ENCODE assay signal across 39 mouse cellular contexts in the genomic region with DNA sequence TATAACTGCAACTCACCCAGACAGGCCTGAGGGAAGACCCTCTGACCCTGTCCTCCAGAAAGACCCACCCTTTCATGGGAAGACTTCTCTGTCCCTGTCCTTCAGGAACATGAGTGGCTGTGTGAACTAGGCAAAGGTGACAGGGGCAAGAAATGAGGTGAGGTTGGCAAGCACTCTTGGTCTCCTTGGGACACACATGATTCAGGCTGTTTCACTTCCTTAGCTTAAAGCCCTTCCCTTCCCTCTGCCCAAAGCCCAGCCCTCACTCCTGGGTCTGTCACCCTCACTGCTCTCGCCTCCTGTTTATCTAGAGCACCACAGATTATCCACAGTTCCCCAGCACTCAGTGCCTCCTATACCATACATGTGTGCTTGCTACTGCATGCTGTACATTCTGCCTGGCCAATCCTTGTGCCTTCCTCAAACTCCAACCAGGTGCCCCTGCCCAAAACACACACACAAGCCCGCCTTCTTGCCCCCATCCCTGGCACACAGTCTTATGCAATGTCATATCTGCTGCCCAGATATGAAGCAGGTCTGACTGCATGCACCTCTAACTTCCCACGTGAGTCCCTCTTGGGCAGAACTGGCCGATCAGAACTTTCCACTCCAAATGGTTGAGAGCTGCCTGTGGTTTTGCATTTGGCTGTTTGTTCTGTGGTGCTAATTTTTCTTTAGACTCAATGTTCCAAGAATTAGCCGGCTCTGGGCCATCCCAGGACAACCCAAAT. TPM values are rescaled to one million over a fixed set of nuclear protein-coding genes. Genes with fewer than 3 reads are reported as not detected.
DNase-seq lines count a peak whose midpoint lies in the region; ATAC-seq and TF ChIP-seq lines count a peak whose summit lies in the region.
"Had no signal": no experiment of that assay in that cellular context is flagged by ENCODE, and none has a peak within 500 bp of the region (broad histone marks: within the 10 kb centered on the region; RNA-seq: fewer than 3 reads in every experiment).

No protein-coding gene starts in this region.

- intact Hi-C loops in heart, postnatal 36 days (cut with DNase I) = no loop called here
- intact Hi-C loops in left cerebral cortex, postnatal 25 days (cut with DNase I) = no loop called here

- TF ChIP-seq CTCF in lung, adult 2 months (IDR thresholded peaks at IDR 0.05; ENCODE audit: insufficient read depth, low read length) = no peak

- DNase-seq in heart, adult 11 months = peak; percentile 87
- DNase-seq in heart, postnatal 36 days = no peak
- peak; percentile 17 for DNase-seq in lung, adult 2 months
- no peak for DNase-seq in lung, postnatal 4 days
- DNase-seq in left cerebral cortex, postnatal 25 days (ENCODE audit: low spot score in 2 of 2) = no peak
- no peak for DNase-seq in thymus, adult 18-20 months
- DNase-seq: adrenal gland, postnatal 25 days; cerebellum, adult 11-12 months; cerebellum, postnatal 10 days; kidney, adult 2 months; kidney, postnatal 36 days; lung, embryonic 14.5 days; midbrain, embryonic 14.5 days; right cerebral cortex, postnatal 25 days; thymus, postnatal 25 days had no signal

- WGBS in lung, adult 2 months = 58% methylated on average over 5 of the region's 5 CpGs

- no peak for TF ChIP-seq POLR2A in lung, adult 2 months (IDR thresholded peaks at IDR 0.05; ENCODE audit: borderline replicate concordance, extremely low read depth, low read depth, low read length)

- peak; percentile 91 for ATAC-seq in granulocyte monocyte progenitor cell, adult 5-6 weeks (replicated peaks; ENCODE audit: poor library complexity, severe bottlenecking)
- ATAC-seq: forebrain, embryonic 16.5 days; hindbrain, postnatal 0 days; intestine, embryonic 15.5 days had no signal

- peaks cover 2% of the 10 kb centered on the region for H3K4me1 ChIP-seq in lung, adult 2 months (ENCODE audit: control insufficient read depth, insufficient read depth, low read length)
- H3K4me1 ChIP-seq: heart, embryonic 15.5 days; hindbrain, embryonic 12.5 days; intestine, embryonic 15.5 days; neural tube, embryonic 15.5 days had no signal

- no peak overlapping the region for H3K4me3 ChIP-seq in lung, adult 2 months (replicated peaks; ENCODE audit: extremely low read depth, low read depth, low read length)
- H3K4me3 ChIP-seq: erythroblast, embryonic 14.5 days; heart, embryonic 10.5 days; heart, embryonic 15.5 days; hindbrain, embryonic 12.5 days; intestine, embryonic 15.5 days; megakaryocyte, embryonic 14.5 days; neural tube, embryonic 15.5 days had no signal

RNA-seq across cellular contexts. Expression of a gene that starts 18.4 kb away (rescaled TPM):
- total RNA-seq in heart, postnatal 36 days (2021) = 1 to 10 TPM; 3.1 to 5.9 TPM
- polyA plus RNA-seq in lung, adult 2 months (2012; rRNA removed) = 0.17 and 0.50 TPM in 2 replicates
- not detected in 2 replicates for total RNA-seq in granulocyte monocyte progenitor cell, adult 5-6 weeks (2014; fragmentation: Nextera tagmentation)
- total RNA-seq in granulocyte monocyte progenitor cell, adult 5-6 weeks (2017) = not detected in 2 replicates
- total RNA-seq in left cerebral cortex, postnatal 25 days (2021) = 100 to 1,000 TPM; 196 to 210 TPM
- polyA plus RNA-seq: liver, adult 2 months had no signal

RNA-seq across cellular contexts. Expression of a gene that starts 48.5 kb away (rescaled TPM):
- total RNA-seq in heart, postnatal 36 days (2021) = not detected
- polyA plus RNA-seq in lung, adult 2 months (2012; rRNA removed) = not detected in 2 replicates
- total RNA-seq in granulocyte monocyte progenitor cell, adult 5-6 weeks (2014; fragmentation: Nextera tagmentation) = not detected in 2 replicates
- not detected in 2 replicates for total RNA-seq in granulocyte monocyte progenitor cell, adult 5-6 weeks (2017)
- not detected for total RNA-seq in left cerebral cortex, postnatal 25 days (2021)
- total RNA-seq: adrenal gland, adult 18-20 months; adrenal gland, postnatal 25 days; gastrocnemius, adult 8-10 months; heart, postnatal 25 days; hindbrain, postnatal 0 days; layer of hippocampus, adult 8-10 months; layer of hippocampus, postnatal 25 days; left cerebral cortex, postnatal 10 days; liver, adult 2 months had no signal
- polyA plus RNA-seq: cortical plate, adult 2 months; embryonic facial prominence, embryonic 14.5 days; erythroblast, embryonic 14.5 days; forebrain, embryonic 11.5 days; forebrain, embryonic 16.5 days; gonadal fat pad, adult 2 months; heart, embryonic 10.5 days; heart, embryonic 15.5 days; hindbrain, embryonic 12.5 days; hindbrain, postnatal 0 days; intestine, embryonic 15.5 days; kidney, adult 2 months; kidney, embryonic 16.5 days; limb, embryonic 11.5 days; liver, adult 2 months; lung, embryonic 14.5 days; midbrain, embryonic 14.5 days; neural tube, embryonic 15.5 days; stomach, embryonic 16.5 days had no signal

RNA-seq across cellular contexts. Expression of a gene that starts 54.9 kb away (rescaled TPM):
- not detected for total RNA-seq in heart, postnatal 36 days (2021)
- not detected in 2 replicates for polyA plus RNA-seq in lung, adult 2 months (2012; rRNA removed)
- not detected in 2 replicates for total RNA-seq in granulocyte monocyte progenitor cell, adult 5-6 weeks (2014; fragmentation: Nextera tagmentation)
- not detected in 2 replicates for total RNA-seq in granulocyte monocyte progenitor cell, adult 5-6 weeks (2017)
- not detected for total RNA-seq in left cerebral cortex, postnatal 25 days (2021)
- total RNA-seq: adrenal gland, adult 18-20 months; adrenal gland, postnatal 25 days; gastrocnemius, adult 8-10 months; heart, postnatal 25 days; hindbrain, postnatal 0 days; layer of hippocampus, adult 8-10 months; layer of hippocampus, postnatal 25 days; left cerebral cortex, postnatal 10 days; liver, adult 2 months had no signal
- polyA plus RNA-seq: cortical plate, adult 2 months; embryonic facial prominence, embryonic 14.5 days; erythroblast, embryonic 14.5 days; forebrain, embryonic 11.5 days; forebrain, embryonic 16.5 days; gonadal fat pad, adult 2 months; heart, embryonic 10.5 days; heart, embryonic 15.5 days; hindbrain, embryonic 12.5 days; hindbrain, postnatal 0 days; intestine, embryonic 15.5 days; kidney, adult 2 months; kidney, embryonic 16.5 days; limb, embryonic 11.5 days; liver, adult 2 months; lung, embryonic 14.5 days; midbrain, embryonic 14.5 days; neural tube, embryonic 15.5 days; stomach, embryonic 16.5 days had no signal

Comparison
In these comparisons a context has a peak if more than half of its experiments do, and no peak if none do; other contexts are left out.
1. DNase-seq: peak in heart, adult 11 months (single experiment) and lung, adult 2 months (single experiment); none in heart, postnatal 36 days (0 of 2), lung, postnatal 4 days (0 of 2), left cerebral cortex, postnatal 25 days (0 of 2) and thymus, adult 18-20 months (0 of 2).
2. RNA of a gene that starts 18.4 kb away (total RNA-seq): 196 to 210 TPM in left cerebral cortex, postnatal 25 days; 3.1 to 5.9 TPM in heart, postnatal 36 days and not detected in granulocyte monocyte progenitor cell, adult 5-6 weeks; every median in the first group is over 10 times any median in the second.